Mouse (Mus musculus) myocyte (in vitro differentiated cells): ENCODE results near the gene Xbp1. TPM values are rescaled to one million over a fixed set of nuclear protein-coding genes. Genes with fewer than 3 reads are reported as not detected.
A peak's percentile ranks its signal among the peaks of the same experiment; 100 is the strongest.
"Not testable (repeated sequence)": the region's sequence is repeated elsewhere in the genome, so short reads cannot be mapped to it uniquely, and the experiment has no call there.

Experiments used
- H3K27me3 ChIP-seq: one replicate; pipeline ENCODE4 v1.6.1; 2011; ENCODE audit not compliant: control insufficient read depth, insufficient read depth, insufficient read length
- H3K36me3 ChIP-seq: one replicate; pipeline ENCODE4 v1.6.1; 2011; ENCODE audit not compliant: control insufficient read depth, insufficient read depth
- H3K4me2 ChIP-seq: one replicate; pipeline ENCODE4 v1.6.1; 2011; ENCODE audit warnings: low read depth, control low read depth
- H3K4me3 ChIP-seq: one replicate; pipeline ENCODE4 v1.5.1; 2011; ENCODE audit warnings: mild to moderate bottlenecking, control low read depth, moderate library complexity
- H3K79me2 ChIP-seq: one replicate; pipeline ENCODE4 v1.6.1; 2011; ENCODE audit not compliant: control insufficient read depth, insufficient read depth
- H3ac ChIP-seq: one replicate; pipeline ENCODE4 v1.6.1; 2011; ENCODE audit not compliant: control insufficient read depth, insufficient read length
- CEBPB ChIP-seq: IDR thresholded peaks from 2 replicates; pipeline ENCODE4 v1.6.1; 2011; ENCODE audit warnings: mild to moderate bottlenecking, moderate library complexity; ENCODE audit not compliant: poor library complexity, insufficient read depth, severe bottlenecking
- E2F4 ChIP-seq: IDR thresholded peaks from one replicate; pipeline ENCODE4 v1.6.1; 2011; ENCODE audit warnings: mild to moderate bottlenecking, control low read depth, moderate library complexity; ENCODE audit not compliant: insufficient read depth
- MAX ChIP-seq: IDR thresholded peaks from one replicate; pipeline ENCODE4 v1.6.1; 2011; ENCODE audit warnings: low read depth, mild to moderate bottlenecking, control low read depth
- MYOD1 ChIP-seq, 3 experiments: IDR thresholded peaks; one replicate each; pipeline ENCODE4 v1.6.1; 2011; ENCODE audit warnings: control low read depth in 2 of 3, low read depth in 2 of 3, mild to moderate bottlenecking in 2 of 3, moderate library complexity in 1 of 3; ENCODE audit not compliant: insufficient read length in 2 of 3, control insufficient read depth in 1 of 3
- MYOG ChIP-seq, 3 experiments: IDR thresholded peaks; one replicate each; pipeline ENCODE4 v1.6.1; 2011; ENCODE audit warnings: control low read depth in 2 of 3, low read depth in 2 of 3, mild to moderate bottlenecking in 2 of 3; ENCODE audit not compliant: insufficient read length in 2 of 3, control insufficient read depth in 1 of 3, insufficient read depth in 1 of 3
- POLR2A ChIP-seq: IDR thresholded peaks from one replicate; pipeline ENCODE4 v1.6.1; 2011; ENCODE audit warnings: low read depth, mild to moderate bottlenecking, control low read depth, moderate library complexity; ENCODE audit not compliant: insufficient read length
- POLR2AphosphoS2 ChIP-seq: IDR thresholded peaks from one replicate; pipeline ENCODE4 v1.6.1; 2011; ENCODE audit warnings: low read depth, control low read depth; ENCODE audit not compliant: insufficient read length
- REST ChIP-seq: IDR thresholded peaks from one replicate; pipeline ENCODE4 v1.6.1; 2011; ENCODE audit warnings: mild to moderate bottlenecking, control low read depth, moderate library complexity; ENCODE audit not compliant: insufficient read depth, insufficient read length
- SRF ChIP-seq: IDR thresholded peaks from one replicate; pipeline ENCODE4 v1.6.1; 2011; ENCODE audit warnings: low read depth; ENCODE audit not compliant: control insufficient read depth, insufficient read length
- TCF12 ChIP-seq: IDR thresholded peaks from one replicate; pipeline ENCODE4 v1.6.1; 2011; ENCODE audit warnings: mild to moderate bottlenecking, control low read depth; ENCODE audit not compliant: poor library complexity, insufficient read depth, severe bottlenecking
- TCF3 ChIP-seq: IDR thresholded peaks from one replicate; pipeline ENCODE4 v1.6.1; 2011; ENCODE audit warnings: low read depth, control low read depth; ENCODE audit not compliant: insufficient read length
- USF1 ChIP-seq: IDR thresholded peaks from one replicate; pipeline ENCODE4 v1.6.1; 2011; ENCODE audit warnings: low read depth, mild to moderate bottlenecking, control low read depth, moderate library complexity
- polyA plus RNA-seq: library from polyadenylated mRNA; unstranded; fragments of >200 nt; fragmentation: generic; extraction: Trizol; gene quantifications from one replicate; pipeline ENCODE4 v1.2.1, GENCODE M21; 2012; ENCODE audit warnings: missing spikeins

Gene Xbp1
- 102 TPM for polyA plus RNA-seq

- Histone ChIP-seq H3K79me2 (peaks cover 29% of the 10 kb centered on the region), H3K4me2 (peak within 1 kb of the TSS; percentile 92), H3K4me3 (peak within 1 kb of the TSS; percentile 75), H3ac (peak within 1 kb of the TSS; percentile 64), H3K27me3 (no peaks in the 10 kb centered on the region), H3K36me3 (peaks cover 35% of the 10 kb centered on the region)
- no peak for TF ChIP-seq E2F4
- no peak for TF ChIP-seq SRF
- no peak for TF ChIP-seq MAX
- no peak for TF ChIP-seq USF1
- no peak for TF ChIP-seq CEBPB
- TF ChIP-seq REST = peak; percentile 11
- TF ChIP-seq TCF3 = no peak
- TF ChIP-seq MYOG (IDR thresholded peaks at IDR 0.05; ENCODE audit: control insufficient read depth in 1 of 3, insufficient read depth in 1 of 3, insufficient read length in 2 of 3, low read depth in 2 of 3) = peak; percentile 47 to 97 (median 96)
- TF ChIP-seq POLR2A = peak; percentile 97
- peak; percentile 17 to 94 (median 93) for TF ChIP-seq MYOD1 (IDR thresholded peaks at IDR 0.05; ENCODE audit: control insufficient read depth in 1 of 3, insufficient read length in 2 of 3, low read depth in 2 of 3)
- peak; percentile 8 for TF ChIP-seq TCF12
- peak; percentile 98 for TF ChIP-seq POLR2AphosphoS2
These were observed at the start of gene Xbp1 for GRCm38 (mm10) chr11:5520412-5521265. Gene Xbp1 (plus strand): TSS chr11:5520659.

DNA sequence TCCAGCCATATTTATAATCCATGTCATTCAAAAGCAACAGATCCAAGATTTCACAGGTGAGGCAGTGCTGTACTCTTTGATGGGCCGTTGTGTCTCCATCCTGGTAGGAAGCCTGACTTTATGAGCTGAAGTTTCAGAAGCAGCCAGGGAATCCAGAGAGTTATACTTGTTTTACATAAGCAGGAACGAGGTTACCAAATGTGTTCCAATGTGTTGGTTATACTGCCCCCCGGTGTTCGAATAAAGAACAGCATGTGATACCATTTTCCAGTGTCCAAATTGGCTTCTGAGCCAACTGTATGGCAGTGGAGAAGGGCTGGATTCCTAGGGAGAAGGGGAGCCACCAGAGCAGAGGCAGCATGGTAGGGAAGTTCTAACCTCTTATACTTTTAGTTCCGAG lies 46.3 kb upstream of the Xbp1 start:
- no peaks in the 10 kb centered on the region for H3K36me3 ChIP-seq

GRCm38 (mm10) chr11:5475556-5476118 lies 44.8 kb upstream of the Xbp1 start:
- not testable (repeated sequence) for H3K4me2 ChIP-seq, H3K36me3 ChIP-seq, H3ac ChIP-seq, H3K4me3 ChIP-seq, H3K27me3 ChIP-seq, H3K79me2 ChIP-seq

More for the DNA sequence above, 46.3 kb upstream of the Xbp1 start:
- no peak overlapping the region for H3K4me2 ChIP-seq
- no peaks in the 10 kb centered on the region for H3K79me2 ChIP-seq
- no peak overlapping the region for H3ac ChIP-seq
- TF ChIP-seq TCF12 (no peak), CEBPB (no peak), MAX (no peak), USF1 (no peak), MYOD1 (IDR thresholded peaks at IDR 0.05; ENCODE audit: control insufficient read depth in 1 of 3, insufficient read length in 2 of 3, low read depth in 2 of 3) (no peak), POLR2AphosphoS2 (no peak), POLR2A (no peak), TCF3 (no peak), MYOG (IDR thresholded peaks at IDR 0.05; ENCODE audit: control insufficient read depth in 1 of 3, insufficient read depth in 1 of 3, insufficient read length in 2 of 3, low read depth in 2 of 3) (no peak), REST (no peak), E2F4 (no peak), SRF (no peak)
- no peak overlapping the region for H3K4me3 ChIP-seq
- H3K27me3 ChIP-seq = no peaks in the 10 kb centered on the region

- no peak overlapping the region for H3K4me2 ChIP-seq
- no peak overlapping the region for H3K4me3 ChIP-seq
- H3K79me2 ChIP-seq = no peaks in the 10 kb centered on the region
- H3ac ChIP-seq = no peak overlapping the region
- H3K27me3 ChIP-seq = no peaks in the 10 kb centered on the region
- no peaks in the 10 kb centered on the region for H3K36me3 ChIP-seq
- TF ChIP-seq POLR2AphosphoS2 (no peak), SRF (no peak), POLR2A (no peak), CEBPB (no peak), USF1 (no peak)
These were observed 43.7 kb upstream of the Xbp1 start for GRCm38 (mm10) chr11:5476806-5477205.

DNA sequence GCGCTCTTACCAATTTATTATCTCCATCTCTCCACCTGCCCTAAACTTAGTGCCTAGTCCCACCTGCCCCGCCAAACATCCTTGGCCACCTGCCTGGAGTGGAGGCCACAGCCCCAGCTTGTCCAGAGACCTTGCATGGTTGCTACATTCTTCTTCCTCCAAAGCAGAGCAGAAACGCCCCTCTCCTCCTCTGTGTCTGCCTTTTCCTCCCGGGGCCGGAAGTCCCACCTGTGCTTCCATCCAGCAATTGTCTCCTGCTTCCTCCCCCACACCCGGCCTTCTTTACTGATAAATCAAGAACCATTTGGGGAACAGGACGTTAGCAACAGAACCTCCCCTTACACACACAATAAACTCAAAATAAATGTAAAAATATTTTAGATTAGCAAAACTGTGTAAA lies 42.3 kb upstream of the Xbp1 start:
- no peak for TF ChIP-seq POLR2AphosphoS2
- no peak for TF ChIP-seq MAX
- TF ChIP-seq USF1 = no peak
- TF ChIP-seq CEBPB = no peak
- TF ChIP-seq MYOG (IDR thresholded peaks at IDR 0.05; ENCODE audit: control insufficient read depth in 1 of 3, insufficient read depth in 1 of 3, insufficient read length in 2 of 3, low read depth in 2 of 3) = no peak
- TF ChIP-seq SRF = no peak
- no peak for TF ChIP-seq REST
- TF ChIP-seq TCF12 = no peak
- TF ChIP-seq POLR2A = no peak
- no peak for TF ChIP-seq TCF3
- no peak for TF ChIP-seq MYOD1 (IDR thresholded peaks at IDR 0.05; ENCODE audit: control insufficient read depth in 1 of 3, insufficient read length in 2 of 3, low read depth in 2 of 3)
- H3K36me3 ChIP-seq = no peaks in the 10 kb centered on the region
- no peaks in the 10 kb centered on the region for H3K79me2 ChIP-seq
- H3K4me2 ChIP-seq = no peak overlapping the region
- no peak overlapping the region for H3K4me3 ChIP-seq
- H3ac ChIP-seq = no peak overlapping the region
- no peaks in the 10 kb centered on the region for H3K27me3 ChIP-seq
